In the genomic region with DNA sequence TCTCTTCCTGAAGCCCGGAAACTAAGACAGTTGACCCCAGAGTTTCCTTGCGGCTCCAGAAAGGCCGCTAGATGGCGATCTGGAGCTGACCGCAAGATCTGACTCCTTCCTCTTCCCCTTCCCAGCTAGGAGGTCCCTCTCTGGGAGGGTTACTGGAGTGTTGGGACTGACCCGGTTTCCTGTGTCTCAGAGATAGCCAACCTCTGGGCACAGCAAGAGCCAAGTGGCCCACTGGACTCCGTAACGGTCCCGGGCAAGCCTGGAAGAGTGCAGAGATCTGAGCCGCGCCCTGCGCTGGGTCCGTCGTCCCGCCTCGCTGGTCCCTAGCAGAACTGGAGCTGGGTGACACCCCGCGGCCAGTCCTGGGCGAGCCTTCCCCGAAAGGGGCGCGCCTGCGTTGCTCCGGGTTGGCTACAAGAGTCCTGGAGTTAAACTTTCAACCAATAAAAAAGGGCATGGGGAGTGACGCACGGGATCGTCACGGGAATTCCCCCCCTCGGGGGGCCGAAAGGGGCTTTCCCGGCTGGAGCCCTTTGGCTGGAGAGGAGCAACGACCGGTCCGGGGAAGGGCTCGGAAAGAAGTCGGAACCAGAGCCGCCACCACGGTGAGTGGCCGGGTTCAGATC, we compare ENCODE assay signal across 8 mouse cellular contexts. TPM values are rescaled to one million over a fixed set of nuclear protein-coding genes. Genes with fewer than 3 reads are reported as not detected.
A peak's percentile ranks its signal among the peaks of the same experiment; 100 is the strongest.
DNase-seq lines count a peak whose midpoint lies in the region; ATAC-seq and TF ChIP-seq lines count a peak whose summit lies in the region.

A gene (plus strand): TSS at position 105 of the 626 bp plus-strand sequence.

- peak; percentile 91 for TF ChIP-seq CTCF in midbrain, postnatal 0 days (IDR thresholded peaks at IDR 0.05)

- peak within 1 kb of the TSS; percentile 98 for H3K4me2 ChIP-seq in limb, embryonic 15.5 days
- peak within 1 kb of the TSS; percentile 83 for H3K4me2 ChIP-seq in midbrain, postnatal 0 days (ENCODE audit: low read depth, low read length, poor library complexity, severe bottlenecking)

- no peaks in the 10 kb centered on the region for H3K36me3 ChIP-seq in embryonic facial prominence, embryonic 10.5 days (replicated peaks)
- H3K36me3 ChIP-seq in limb, embryonic 15.5 days = peaks cover 10% of the 10 kb centered on the region; the same call in 1 of the 2 replicates
- no peaks in the 10 kb centered on the region for H3K36me3 ChIP-seq in midbrain, postnatal 0 days (ENCODE audit: insufficient read depth, low read length)

- peak; percentile 89 for ATAC-seq in limb, embryonic 15.5 days (ENCODE audit: insufficient number of reproducible peaks, low FRiP score, low TSS enrichment, low read depth)
- peak; percentile 74 for ATAC-seq in midbrain, postnatal 0 days (ENCODE audit: low FRiP score)

- peak; percentile 99 for DNase-seq in 3134 (ENCODE audit: extremely low read depth, insufficient read length, low spot score)
- DNase-seq in adrenal gland, postnatal 10 days = peak; percentile 96
- peak; percentile 93 for DNase-seq in embryonic facial prominence, embryonic 10.5 days (ENCODE audit: low spot score)
- DNase-seq in heart, adult 11 months = peak; percentile 100
- peak; percentile 97 for DNase-seq in kidney, adult 11 months
- DNase-seq in midbrain, postnatal 0 days (ENCODE audit: low spot score) = peak; percentile 84
- DNase-seq in spleen, postnatal 36 days (ENCODE audit: low spot score in 2 of 2) = peak; percentile 97

- H3K9me3 ChIP-seq in embryonic facial prominence, embryonic 10.5 days = no peaks in the 10 kb centered on the region
- no peaks in the 10 kb centered on the region for H3K9me3 ChIP-seq in limb, embryonic 15.5 days
- no peaks in the 10 kb centered on the region for H3K9me3 ChIP-seq in midbrain, postnatal 0 days (ENCODE audit: low read length)

- peaks cover 42% of the 10 kb centered on the region for H3K4me1 ChIP-seq in embryonic facial prominence, embryonic 10.5 days
- peaks cover 37% of the 10 kb centered on the region for H3K4me1 ChIP-seq in limb, embryonic 15.5 days
- no peaks in the 10 kb centered on the region for H3K4me1 ChIP-seq in midbrain, postnatal 0 days (ENCODE audit: insufficient read depth, low read length)

- peaks cover 35% of the 10 kb centered on the region for H3K27me3 ChIP-seq in embryonic facial prominence, embryonic 10.5 days (replicated peaks; ENCODE audit: low read depth, poor library complexity, severe bottlenecking)
- peaks cover 20% of the 10 kb centered on the region for H3K27me3 ChIP-seq in limb, embryonic 15.5 days
- H3K27me3 ChIP-seq in midbrain, postnatal 0 days (ENCODE audit: insufficient read depth, low read length) = 0 out of 2 replicates have a peak, but pooled peaks cover 10% of the 10 kb centered on the region

- peak within 1 kb of the TSS; percentile 75 for H3K4me3 ChIP-seq in embryonic facial prominence, embryonic 10.5 days
- H3K4me3 ChIP-seq in limb, embryonic 15.5 days = peak within 1 kb of the TSS; percentile 71
- H3K4me3 ChIP-seq in midbrain, postnatal 0 days (ENCODE audit: low read depth, low read length) = peak within 1 kb of the TSS; percentile 44

- peak within 1 kb of the TSS; percentile 37 for H3K9ac ChIP-seq in limb, embryonic 15.5 days
- peak within 1 kb of the TSS; percentile 52; the same call in 1 of the 2 replicates for H3K9ac ChIP-seq in midbrain, postnatal 0 days (replicated peaks; ENCODE audit: low read length, poor library complexity, severe bottlenecking)

- WGBS in embryonic facial prominence, embryonic 10.5 days = under 1% methylated on average over 39 of the region's 39 CpGs
- under 1% methylated on average over 39 of the region's 39 CpGs for WGBS in limb, embryonic 15.5 days
- WGBS in midbrain, postnatal 0 days = under 1% methylated on average over 39 of the region's 39 CpGs

- H3K27ac ChIP-seq in embryonic facial prominence, embryonic 10.5 days (replicated peaks) = peak within 1 kb of the TSS; percentile 79
- peak within 1 kb of the TSS; percentile 80 for H3K27ac ChIP-seq in limb, embryonic 15.5 days
- H3K27ac ChIP-seq in midbrain, postnatal 0 days (ENCODE audit: low read depth, low read length) = 0 out of 2 replicates have a peak within 1 kb of the TSS, but pooled peaks have one; percentile 38

RNA-seq across cellular contexts. Expression of the gene that starts here (rescaled TPM):
- total RNA-seq in adrenal gland, postnatal 10 days (2021) = 10 to 100 TPM; 20.8 to 24.2 TPM
- 5.6 and 5.7 TPM in 2 replicates for polyA plus RNA-seq in embryonic facial prominence, embryonic 10.5 days (2016; fragmentation: Nextera tagmentation; extraction: Ambion mirVana)
- 11.4 and 13.5 TPM in 2 replicates for polyA plus RNA-seq in limb, embryonic 15.5 days (2015; fragmentation: Nextera tagmentation; extraction: Ambion mirVana)
- 3.1 and 4.5 TPM in 2 replicates for total RNA-seq in midbrain, postnatal 0 days (2014; rRNA removed)
- 2.3 and 2.4 TPM in 2 replicates for polyA plus RNA-seq in midbrain, postnatal 0 days (2015; fragmentation: Nextera tagmentation; extraction: Ambion mirVana)

Comparison
In these comparisons a context has a peak if more than half of its experiments do, and no peak if none do; other contexts are left out.
1. Peak in every context shown above with its lines: DNase-seq, ATAC-seq, H3K4me3 ChIP-seq and H3K27ac ChIP-seq.